Mouse (Mus musculus) adrenal gland, adult 18-20 months (tissue): ENCODE measurements at regions not wholly inside any gene's neighbourhood (a gene's known extent, or its start where the extent isn't known, plus 50 kb on each side); places are given as distances from the start of the nearest gene placed in this dataset.

Source experiments
- DNase-seq, 2 experiments: peaks; one replicate each; pipeline ENCODE4 v3.0.0; 2021 to 2022; ENCODE audit warnings: low spot score in 2 of 2

DNA sequence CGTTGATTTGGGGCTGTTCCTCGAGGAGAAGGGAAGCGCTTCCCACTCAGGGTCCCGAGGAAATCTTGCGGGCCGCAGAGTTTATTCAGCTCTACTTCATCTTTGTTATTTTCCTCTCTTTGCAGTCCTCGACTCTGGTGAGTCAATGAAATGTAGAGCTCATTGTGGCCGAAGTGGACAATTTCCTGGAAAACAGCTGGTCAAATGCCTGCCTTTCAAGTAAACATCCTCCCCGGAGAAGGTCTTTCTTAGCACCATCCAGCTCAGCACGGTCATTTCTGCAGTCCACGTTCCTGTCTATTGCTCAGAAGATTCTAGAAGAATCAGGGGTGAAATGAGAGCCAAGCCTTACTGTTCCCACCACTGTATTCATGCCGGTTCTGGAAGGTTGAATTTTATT lies 133.0 kb downstream of the Bcas1 start:
- no peak for DNase-seq

DNA sequence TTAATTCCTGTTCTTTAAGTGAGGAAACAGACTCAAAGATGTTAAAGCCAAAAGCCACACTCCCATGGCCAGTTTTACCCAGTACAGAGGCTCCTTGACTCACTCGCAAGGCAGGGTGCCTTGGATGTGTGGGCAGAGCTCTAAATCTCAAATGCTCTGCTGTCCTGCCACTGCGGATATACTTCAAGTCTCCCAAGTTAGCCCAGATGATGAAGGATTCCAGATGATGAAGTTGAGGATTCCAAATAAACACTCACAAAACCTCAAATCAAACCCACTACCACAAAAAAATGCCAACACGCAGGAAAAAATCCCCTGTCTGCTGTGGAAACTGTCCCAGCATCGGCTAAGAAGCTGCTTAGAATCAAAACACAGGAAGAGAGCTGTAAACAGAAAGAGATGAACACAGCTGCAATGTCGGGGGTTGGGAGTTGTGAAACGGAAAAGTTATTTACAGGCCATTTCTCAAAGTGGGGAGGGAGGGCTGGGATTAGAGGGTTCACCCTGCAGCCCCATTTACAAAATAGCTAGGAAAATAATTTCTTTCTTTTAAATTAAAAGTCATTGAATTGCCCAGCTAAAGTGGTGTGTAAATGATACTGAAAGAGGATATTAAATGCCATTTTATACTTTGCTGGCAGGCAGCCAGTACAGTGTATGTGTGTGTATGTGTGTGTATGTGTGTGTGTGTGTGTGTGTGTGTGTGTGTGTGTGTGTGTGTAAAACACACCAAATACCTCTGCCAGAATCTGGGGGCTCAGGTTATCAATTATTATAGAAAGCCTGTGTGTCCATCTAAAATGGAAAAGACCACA lies 135.6 kb downstream of the Bcas1 start:
- no peak for DNase-seq

DNA sequence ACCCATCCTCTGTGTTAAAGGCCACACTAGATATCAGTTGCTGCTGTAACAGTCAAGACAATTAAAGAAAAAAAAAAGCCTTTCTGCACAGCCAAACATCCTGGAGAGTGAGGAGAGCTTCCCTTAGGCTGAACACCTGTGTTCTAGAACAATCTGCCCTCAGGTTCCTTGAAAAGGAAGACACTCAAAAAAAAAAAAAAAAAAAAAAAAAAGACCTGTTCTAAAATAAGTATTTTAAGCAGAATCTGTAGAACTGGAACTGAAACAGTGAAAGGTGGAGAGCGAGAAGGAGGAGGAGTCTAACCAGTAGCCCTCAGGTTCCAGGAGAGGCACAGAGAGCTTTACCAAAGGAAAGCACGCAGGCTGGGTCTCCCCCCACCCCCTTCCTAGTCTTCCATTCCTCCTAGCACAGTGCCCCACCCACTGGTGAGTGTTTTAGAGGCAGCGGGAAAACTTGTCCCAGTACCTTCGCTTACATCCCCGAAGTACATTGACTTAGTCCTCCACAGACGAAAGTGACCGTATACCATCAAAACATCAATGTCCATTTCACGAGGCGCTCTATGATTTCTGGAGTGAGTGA lies 138.2 kb downstream of the Bcas1 start:
- no peak for DNase-seq

DNA sequence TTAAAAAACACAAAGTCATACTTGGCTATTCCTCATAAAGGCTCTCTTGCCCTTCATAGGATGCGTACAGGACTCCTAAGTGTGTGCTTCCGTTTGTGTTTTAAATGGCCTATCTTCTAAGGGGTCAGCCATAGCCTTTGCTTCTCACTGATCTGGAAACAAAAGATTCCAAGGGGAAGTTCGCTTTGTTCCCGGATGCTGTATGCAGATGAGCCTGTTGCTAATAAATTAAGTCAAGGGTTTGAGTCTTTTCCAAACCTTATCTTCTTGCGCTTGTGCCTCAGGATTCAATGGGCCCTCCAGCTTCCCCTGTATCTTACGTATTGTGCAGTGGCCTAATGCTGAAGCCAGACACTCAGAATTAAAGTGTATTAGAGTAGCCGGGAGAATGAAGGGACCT lies 138.9 kb downstream of the Bcas1 start:
- DNase-seq: no peak

GRCm38 (mm10) chr2:170288196-170288595 lies 139.4 kb downstream of the Bcas1 start:
- DNase-seq: no peak

DNA sequence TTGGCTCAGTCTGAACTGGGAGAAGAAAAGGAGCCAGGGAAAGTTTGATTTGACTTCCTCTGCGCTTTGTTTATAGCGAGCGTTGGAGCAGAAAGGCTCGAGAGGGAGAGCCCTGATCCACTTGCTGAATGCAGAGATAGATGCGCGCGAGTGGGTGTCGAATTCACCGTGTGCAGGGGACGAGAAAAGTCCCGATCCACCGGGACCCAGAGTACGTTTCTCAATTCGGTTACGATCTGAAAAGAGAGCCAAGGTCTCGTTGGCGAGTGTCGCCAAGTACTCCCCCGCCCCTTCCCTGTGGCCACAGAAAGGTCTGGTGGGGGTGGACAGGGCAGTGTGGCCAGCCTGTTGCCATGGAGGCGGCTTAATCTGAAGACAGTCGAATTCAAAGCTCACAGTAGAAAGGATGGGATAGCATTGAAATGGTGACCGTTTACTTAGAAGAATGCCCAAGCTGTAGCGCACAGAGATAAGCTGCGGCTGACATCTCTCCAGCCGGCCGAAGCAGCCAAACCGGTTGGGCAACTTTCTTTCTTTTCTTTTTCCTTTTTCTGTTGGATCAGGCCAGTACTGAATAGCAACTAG lies 139.5 kb upstream of the Zfp217 start:
- DNase-seq: peak; percentile 38 to 43

- no peak for DNase-seq
Measured at GRCm38 (mm10) chr2:170286773-170287172, 138.9 kb upstream of the Zfp217 start.

GRCm38 (mm10) chr2:170282463-170282862 lies 134.6 kb upstream of the Zfp217 start:
- DNase-seq: no peak

DNA sequence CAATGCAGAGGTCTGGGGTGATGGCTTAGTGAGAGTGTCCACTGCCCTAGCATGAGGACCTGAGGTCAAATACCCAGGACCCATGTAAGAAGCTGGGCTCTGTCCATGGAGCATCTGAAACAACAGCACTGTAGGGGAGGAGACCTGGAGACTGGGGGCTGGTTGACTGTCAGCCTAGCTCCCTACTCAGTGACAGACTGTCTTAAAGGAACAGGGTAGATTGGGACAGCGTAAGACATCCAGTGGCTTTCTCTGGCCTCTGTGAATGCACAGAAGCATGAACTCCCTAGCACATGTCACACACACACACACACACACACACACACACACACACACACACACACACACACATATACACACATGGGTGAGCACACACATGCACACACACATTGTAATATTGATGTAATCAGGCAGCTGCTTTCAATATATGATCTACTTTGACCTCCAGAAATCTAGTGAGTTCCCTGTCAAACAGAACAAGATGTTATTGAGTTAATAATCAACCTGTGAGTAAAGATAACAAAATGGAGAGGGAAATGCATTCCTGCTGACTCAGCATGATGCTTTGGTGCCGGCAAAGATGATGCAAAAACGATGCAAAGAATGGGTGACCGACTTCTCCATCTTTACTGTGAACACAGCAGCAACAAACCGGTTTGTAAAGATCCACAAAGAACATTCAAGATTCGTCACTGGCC lies 133.6 kb upstream of the Zfp217 start:
- no peak for DNase-seq

- no peak for DNase-seq
Measured at GRCm38 (mm10) chr2:170280733-170281132, 132.8 kb upstream of the Zfp217 start.

- no peak for DNase-seq
Measured at GRCm38 (mm10) chr2:170277896-170278295, 130.0 kb upstream of the Zfp217 start.

DNA sequence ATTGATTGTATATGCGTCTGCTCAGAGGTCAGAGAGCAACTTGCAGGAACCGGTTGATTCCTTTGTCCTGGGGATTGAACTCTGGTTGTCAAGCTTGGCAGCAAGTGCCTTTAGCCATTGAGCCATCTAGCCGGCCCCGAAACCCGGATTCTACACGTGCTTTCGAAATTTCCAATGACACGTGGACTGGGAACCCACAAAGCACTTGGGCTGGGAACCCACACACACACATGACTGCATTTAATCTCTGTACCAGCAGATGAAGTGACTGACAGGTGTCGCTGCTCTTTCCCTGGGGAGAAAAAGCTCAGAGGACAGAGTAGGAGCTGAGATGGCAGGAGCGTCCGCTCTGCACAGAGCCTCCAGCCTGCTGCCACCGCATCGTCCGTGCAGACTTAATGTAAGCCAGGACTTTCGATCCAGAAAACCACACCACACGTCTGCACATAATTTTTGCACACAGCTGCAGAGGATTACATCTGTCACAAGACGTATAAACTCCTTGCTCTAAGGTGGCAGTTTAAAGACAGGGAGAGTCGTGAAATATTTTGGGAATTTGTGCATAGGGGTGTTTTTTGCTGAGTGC lies 129.4 kb upstream of the Zfp217 start:
- no peak for DNase-seq

GRCm38 (mm10) chr2:170275687-170276086 lies 127.8 kb upstream of the Zfp217 start:
- no peak for DNase-seq

DNA sequence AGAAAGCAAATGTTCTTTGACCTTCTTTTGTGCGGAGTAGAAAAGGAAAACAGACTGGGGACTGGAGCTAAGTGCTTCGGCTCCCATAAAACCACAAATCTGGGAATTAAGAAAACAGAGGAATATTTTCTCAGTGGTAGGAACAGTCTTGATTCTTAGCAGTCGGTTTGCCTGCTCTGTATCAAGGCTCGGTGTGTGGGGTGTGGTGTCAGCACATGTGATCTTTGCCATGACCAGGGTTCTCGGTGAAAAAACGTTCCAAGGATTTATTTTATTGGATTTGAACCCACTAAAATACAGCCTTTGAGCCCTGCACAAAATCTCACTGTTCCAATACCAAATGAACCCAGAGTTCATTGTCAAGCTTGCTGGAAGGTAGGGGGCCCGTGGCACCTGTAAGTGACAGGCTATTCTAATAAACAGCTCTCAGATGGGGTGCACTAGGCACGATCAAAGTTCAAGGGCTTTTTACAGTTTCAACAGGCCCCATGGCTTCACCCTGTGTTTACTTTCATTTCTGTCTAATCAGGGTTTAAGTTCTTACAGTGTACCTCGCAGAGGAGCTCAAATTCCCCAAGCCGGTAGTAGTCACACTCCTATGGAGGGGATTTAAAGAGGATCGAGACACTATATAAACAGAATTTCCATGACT lies 122.1 kb upstream of the Zfp217 start:
- DNase-seq: no peak

DNA sequence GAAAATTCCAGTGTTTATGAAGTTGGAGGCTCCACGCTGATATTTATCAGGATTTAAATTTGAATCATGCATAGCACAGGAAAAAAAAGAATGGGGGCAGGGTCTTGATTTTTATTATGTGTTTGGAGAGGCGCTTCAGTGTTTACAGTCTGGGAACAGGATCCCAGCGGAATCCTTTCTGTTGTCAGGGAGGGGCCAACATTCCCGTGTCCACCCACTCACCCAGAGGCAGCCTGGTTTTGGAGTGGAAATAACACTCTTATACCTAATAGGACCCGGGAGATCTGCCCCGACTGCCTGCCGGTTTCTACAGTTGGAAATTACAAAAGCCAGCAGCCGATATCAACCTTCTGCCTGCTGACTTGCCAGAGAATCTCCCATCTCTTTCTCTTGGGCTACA lies 120.2 kb upstream of the Zfp217 start:
- DNase-seq: no peak

- no peak for DNase-seq
Measured at GRCm38 (mm10) chr2:170267152-170267551, 119.2 kb upstream of the Zfp217 start.

- DNase-seq: no peak
Measured at GRCm38 (mm10) chr2:170266407-170267101, 118.7 kb upstream of the Zfp217 start.

DNA sequence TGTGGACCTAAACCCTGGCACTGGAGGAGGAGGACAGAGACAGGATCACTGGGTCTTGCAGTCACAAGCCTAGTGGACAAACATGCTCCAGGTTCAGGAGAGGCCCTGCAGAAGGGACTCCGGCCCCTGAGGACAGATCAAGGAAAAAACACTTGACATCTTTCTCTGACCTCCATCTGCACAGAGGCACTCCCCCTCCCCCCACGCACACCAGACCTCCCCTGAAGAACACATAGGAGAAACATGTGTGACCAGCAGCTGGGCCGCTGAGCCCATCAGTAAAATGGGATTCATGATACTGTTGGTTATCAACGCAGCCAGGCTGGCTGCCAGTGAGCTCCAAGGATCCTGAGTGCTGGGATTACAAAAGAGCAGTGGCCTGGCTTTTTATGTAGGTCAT lies 115.7 kb upstream of the Zfp217 start:
- DNase-seq: no peak

DNA sequence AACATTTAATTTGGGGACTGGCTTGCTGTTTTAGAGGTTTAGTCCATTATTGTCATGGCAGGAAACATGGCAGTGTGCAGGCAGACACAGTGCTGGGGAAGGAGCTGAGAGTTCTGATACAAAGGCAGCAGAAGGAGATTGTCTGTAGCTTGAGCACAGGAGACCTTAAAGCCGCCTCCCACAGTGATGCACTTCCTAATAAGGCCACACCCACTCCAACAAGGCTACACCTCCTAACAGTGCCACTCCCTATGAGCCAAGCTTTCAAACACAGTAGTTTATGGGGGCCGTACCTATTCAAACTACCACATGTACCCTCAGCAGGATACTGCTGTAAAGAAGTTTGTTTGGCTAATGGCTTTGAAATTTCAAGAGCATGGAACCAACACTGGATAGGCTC lies 113.3 kb upstream of the Zfp217 start:
- no peak for DNase-seq

GRCm38 (mm10) chr2:170259662-170260457 lies 112.0 kb upstream of the Zfp217 start:
- DNase-seq: no peak
